Mouse (Mus musculus): ENCODE results near the gene Gm2381. TPM values are rescaled to one million over a fixed set of nuclear protein-coding genes. Genes with fewer than 3 reads are reported as not detected.
"Not testable (repeated sequence)": the region's sequence is repeated elsewhere in the genome, so short reads cannot be mapped to it uniquely, and the experiment has no call there.

Gene Gm2381
- total RNA-seq (2012; rRNA removed): 38.7 and 45.9 TPM in 2 replicates

DNA sequence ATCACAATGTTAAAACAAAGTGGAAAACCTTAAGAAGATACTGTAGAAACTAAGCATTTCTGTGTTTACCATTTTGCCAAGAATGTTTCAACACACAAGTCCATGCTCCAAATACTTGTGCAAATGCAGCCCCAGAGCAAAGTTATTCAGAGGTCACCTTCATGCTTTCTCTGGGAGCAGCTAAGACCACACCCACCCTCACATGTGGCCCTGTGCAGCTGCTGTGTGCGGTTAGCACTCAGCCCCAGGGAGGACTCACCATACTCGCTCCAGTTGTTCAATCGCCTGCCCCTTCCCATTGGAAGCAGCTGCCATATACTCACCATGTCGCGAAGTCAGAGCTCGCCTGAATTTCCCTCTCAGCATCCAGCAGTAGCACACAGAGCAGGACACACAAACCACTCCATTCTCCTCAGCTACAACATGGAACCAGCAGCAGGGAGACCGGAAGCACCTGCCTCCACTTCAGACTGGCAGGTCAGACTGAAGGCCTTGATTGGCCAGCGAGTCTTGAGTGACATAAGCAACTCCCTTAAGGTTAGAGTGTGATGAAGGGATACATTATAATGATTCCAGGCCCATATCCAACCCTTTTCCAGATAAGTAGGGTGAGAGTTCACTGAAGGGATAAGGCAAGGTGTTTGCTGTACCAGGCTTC lies at the start of gene Gm2381:
TSS of gene Gm2381 (minus strand) at position 434 of the 658 bp plus-strand sequence.
- Histone ChIP-seq H3K9ac (ENCODE audit: insufficient read depth, low read depth, low read length, poor library complexity, severe bottlenecking) (peak within 1 kb of the TSS; percentile 79), H3K4me3 (ENCODE audit: insufficient read depth in 1 of 2, low read depth in 1 of 2, low read length in 2 of 2, poor library complexity in 1 of 2, severe bottlenecking in 1 of 2) (peak within 1 kb of the TSS; percentile 81 to 86), H3K27ac (ENCODE audit: insufficient read depth, low read depth, low read length, poor library complexity, severe bottlenecking) (peak within 1 kb of the TSS; percentile 68)
- H3K9me3 ChIP-seq (ENCODE audit: control insufficient read depth, insufficient read depth, low read depth, low read length); in situ Hi-C loops (cut with MboI; ENCODE audit: low sequenced_read_pairs in 2 of 2, unreplicated experiment in 2 of 2); H3K4me1 ChIP-seq (ENCODE audit: control insufficient read depth in 2 of 2, insufficient read depth in 2 of 2, low read length in 2 of 2, poor library complexity in 1 of 2); H3K36me3 ChIP-seq (ENCODE audit: control insufficient read depth, insufficient read depth, low read length, poor library complexity, severe bottlenecking): not testable (repeated sequence)
- TF ChIP-seq CHD2 (IDR thresholded peaks at IDR 0.05; ENCODE audit: low read depth, low read length): peak; percentile 56; the same call in 1 of the 2 replicates
- peak; percentile 63 for DNase-seq (ENCODE audit: low read depth, low spot score)

DNA sequence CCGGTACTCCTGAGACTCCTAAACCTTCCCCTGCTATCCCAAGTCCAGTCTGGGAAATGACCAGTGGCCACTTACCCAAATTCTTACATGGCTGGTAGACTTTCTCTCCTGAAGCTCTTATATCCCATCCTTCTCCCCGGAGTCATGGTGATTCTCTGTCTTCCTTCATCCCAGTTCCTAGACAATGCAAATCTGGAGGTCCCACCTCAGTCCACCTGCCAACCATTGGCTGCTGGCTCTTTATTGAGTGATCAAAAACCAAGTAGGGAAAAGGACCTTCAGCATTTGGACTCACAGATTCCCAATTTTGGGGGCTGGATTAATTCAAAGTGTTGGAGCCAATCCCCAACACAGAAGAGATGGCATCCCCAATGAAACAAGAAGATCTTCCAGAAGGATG lies 31.0 kb upstream of the Gm2381 start:
- DNase-seq (ENCODE audit: low read depth, low spot score); in situ Hi-C loops (cut with MboI; ENCODE audit: low sequenced_read_pairs in 2 of 2, unreplicated experiment in 2 of 2): not testable (repeated sequence)

DNA sequence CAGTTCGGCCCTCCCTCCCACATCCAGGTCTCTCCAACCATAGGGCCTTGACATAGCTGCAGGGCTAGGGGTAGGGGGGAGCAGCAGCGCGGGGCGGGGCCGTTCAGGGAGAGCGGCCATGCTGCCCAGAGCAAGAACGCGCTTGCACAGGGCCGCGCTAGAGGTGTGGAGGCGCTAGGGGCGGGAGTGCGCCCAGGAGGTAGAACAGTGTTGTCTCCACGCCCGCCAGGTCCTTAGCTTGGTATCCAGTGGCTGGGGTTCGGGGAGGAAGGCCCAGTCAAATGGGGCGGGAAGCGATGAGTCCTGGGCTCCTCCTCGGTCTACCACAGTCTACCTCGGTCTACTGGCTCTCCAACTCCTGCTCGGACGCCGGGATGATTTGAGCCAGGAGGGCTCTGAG lies 11.1 kb upstream of the Gm2381 start:
- Histone ChIP-seq H3K9me3 (ENCODE audit: control insufficient read depth, insufficient read depth, low read depth, low read length) (no peaks in the 10 kb centered on the region), H3K36me3 (ENCODE audit: control insufficient read depth, insufficient read depth, low read length, poor library complexity, severe bottlenecking) (no peaks in the 10 kb centered on the region), H3K4me3 (ENCODE audit: insufficient read depth in 1 of 2, low read depth in 1 of 2, low read length in 2 of 2, poor library complexity in 1 of 2, severe bottlenecking in 1 of 2) (peak overlapping the region; percentile 72 to 92), H3K9ac (ENCODE audit: insufficient read depth, low read depth, low read length, poor library complexity, severe bottlenecking) (peak overlapping the region; percentile 69), H3K27ac (ENCODE audit: insufficient read depth, low read depth, low read length, poor library complexity, severe bottlenecking) (no peak overlapping the region), H3K4me1 (ENCODE audit: control insufficient read depth in 2 of 2, insufficient read depth in 2 of 2, low read length in 2 of 2, poor library complexity in 1 of 2) (no peaks in the 10 kb centered on the region)
- in situ Hi-C loops (cut with MboI; ENCODE audit: low sequenced_read_pairs in 2 of 2, unreplicated experiment in 2 of 2): no loop called here
- peak; percentile 60 for DNase-seq (ENCODE audit: low read depth, low spot score)
- TF ChIP-seq HCFC1 (IDR thresholded peaks at IDR 0.05; ENCODE audit: borderline replicate concordance, insufficient read depth, low read length): no peak; the same call in 1 of the 2 replicates
- TF ChIP-seq ZNF384 (IDR thresholded peaks at IDR 0.05; ENCODE audit: low read depth, low read length): no peak
- no peak for TF ChIP-seq MAFK (IDR thresholded peaks at IDR 0.05; ENCODE audit: insufficient read depth, low read depth, low read length)
- TF ChIP-seq CHD2 (IDR thresholded peaks at IDR 0.05; ENCODE audit: low read depth, low read length): no peak
- no peak for TF ChIP-seq ZC3H11A (IDR thresholded peaks at IDR 0.05; ENCODE audit: borderline replicate concordance, low read depth, low read length)

More for the DNA sequence above, 31.0 kb upstream of the Gm2381 start:
- H3K9me3 ChIP-seq (ENCODE audit: control insufficient read depth, insufficient read depth, low read depth, low read length); H3K4me3 ChIP-seq (ENCODE audit: insufficient read depth in 1 of 2, low read depth in 1 of 2, low read length in 2 of 2, poor library complexity in 1 of 2, severe bottlenecking in 1 of 2); H3K27ac ChIP-seq (ENCODE audit: insufficient read depth, low read depth, low read length, poor library complexity, severe bottlenecking); H3K36me3 ChIP-seq (ENCODE audit: control insufficient read depth, insufficient read depth, low read length, poor library complexity, severe bottlenecking); H3K9ac ChIP-seq (ENCODE audit: insufficient read depth, low read depth, low read length, poor library complexity, severe bottlenecking); H3K4me1 ChIP-seq (ENCODE audit: control insufficient read depth in 2 of 2, insufficient read depth in 2 of 2, low read length in 2 of 2, poor library complexity in 1 of 2): not testable (repeated sequence)

DNA sequence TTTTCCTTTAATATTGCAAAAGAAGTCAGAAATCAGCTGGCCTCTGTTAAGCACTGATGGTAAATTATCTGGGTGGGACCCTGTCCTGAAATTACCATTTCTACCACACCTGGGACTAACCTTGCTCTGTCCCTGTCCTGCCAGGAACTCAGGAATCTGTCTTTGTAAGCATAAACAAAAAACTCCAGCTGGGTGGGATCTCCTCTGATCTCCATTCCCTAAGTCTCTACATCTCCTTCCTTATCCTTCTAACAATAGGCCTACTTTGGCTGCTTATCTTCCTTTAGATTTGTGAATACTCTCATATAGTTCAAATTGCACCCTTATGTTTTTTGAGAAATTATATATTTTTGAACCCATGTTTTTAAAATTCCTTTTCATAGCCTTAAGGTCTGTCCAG lies 28.7 kb downstream of the Gm2381 start:
- in situ Hi-C loops (cut with MboI; ENCODE audit: low sequenced_read_pairs in 2 of 2, unreplicated experiment in 2 of 2); DNase-seq (ENCODE audit: low read depth, low spot score); H3K4me3 ChIP-seq (ENCODE audit: insufficient read depth in 1 of 2, low read depth in 1 of 2, low read length in 2 of 2, poor library complexity in 1 of 2, severe bottlenecking in 1 of 2); H3K36me3 ChIP-seq (ENCODE audit: control insufficient read depth, insufficient read depth, low read length, poor library complexity, severe bottlenecking); H3K9ac ChIP-seq (ENCODE audit: insufficient read depth, low read depth, low read length, poor library complexity, severe bottlenecking); H3K9me3 ChIP-seq (ENCODE audit: control insufficient read depth, insufficient read depth, low read depth, low read length); H3K4me1 ChIP-seq (ENCODE audit: control insufficient read depth in 2 of 2, insufficient read depth in 2 of 2, low read length in 2 of 2, poor library complexity in 1 of 2): not testable (repeated sequence)
- H3K27ac ChIP-seq (ENCODE audit: insufficient read depth, low read depth, low read length, poor library complexity, severe bottlenecking): peak overlapping the region; percentile 53; the same call in 1 of the 2 replicates

DNA sequence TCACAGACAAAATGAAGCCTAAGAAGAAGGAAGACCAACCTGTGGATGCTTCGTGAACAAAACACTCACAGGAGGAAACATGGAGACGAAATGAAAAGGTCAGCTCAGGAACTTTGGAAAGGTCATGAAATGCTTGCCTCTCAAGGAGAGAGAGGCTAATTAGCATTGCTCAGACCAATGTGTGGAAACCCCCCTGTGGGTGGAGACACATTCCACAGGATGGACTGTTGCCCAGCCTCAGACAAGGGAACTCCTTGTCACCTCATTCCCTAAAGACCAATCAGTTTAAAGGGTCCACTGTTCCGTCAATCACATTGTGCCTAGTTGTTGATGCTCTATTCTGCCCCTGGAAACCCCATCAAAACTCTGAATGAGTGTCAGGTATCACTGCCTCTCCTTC lies 34.8 kb downstream of the Gm2381 start:
- in situ Hi-C loops (cut with MboI; ENCODE audit: low sequenced_read_pairs in 2 of 2, unreplicated experiment in 2 of 2): no loop called here
- H3K9me3 ChIP-seq (ENCODE audit: control insufficient read depth, insufficient read depth, low read depth, low read length): no peaks in the 10 kb centered on the region

DNA sequence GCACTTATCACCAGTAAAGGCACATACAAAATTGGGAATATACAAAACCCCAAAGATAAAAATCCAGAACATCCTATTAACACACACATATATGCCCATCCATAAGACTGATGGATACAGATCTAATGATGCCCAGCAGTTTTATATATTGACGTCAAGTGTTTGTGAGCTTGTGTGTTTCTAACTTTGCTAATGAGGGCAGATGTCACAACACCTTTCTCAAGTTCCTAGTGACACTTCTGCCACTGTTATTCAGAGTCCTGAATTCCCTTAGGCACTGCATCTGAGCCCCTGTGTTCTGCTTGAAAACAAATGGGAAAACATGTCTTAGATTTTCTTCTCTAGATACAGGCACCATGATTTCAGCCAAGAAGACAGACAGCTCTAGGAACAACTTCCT lies 73.6 kb downstream of the Gm2381 start, which contains the start of gene Vmn2r62:
TSS of gene Vmn2r62 (minus strand) at position 101 of the 400 bp plus-strand sequence.
- H3K9ac ChIP-seq (ENCODE audit: insufficient read depth, low read depth, low read length, poor library complexity, severe bottlenecking); in situ Hi-C loops (cut with MboI; ENCODE audit: low sequenced_read_pairs in 2 of 2, unreplicated experiment in 2 of 2); H3K27ac ChIP-seq (ENCODE audit: insufficient read depth, low read depth, low read length, poor library complexity, severe bottlenecking); H3K4me3 ChIP-seq (ENCODE audit: insufficient read depth in 1 of 2, low read depth in 1 of 2, low read length in 2 of 2, poor library complexity in 1 of 2, severe bottlenecking in 1 of 2); H3K4me1 ChIP-seq (ENCODE audit: control insufficient read depth in 2 of 2, insufficient read depth in 2 of 2, low read length in 2 of 2, poor library complexity in 1 of 2); H3K36me3 ChIP-seq (ENCODE audit: control insufficient read depth, insufficient read depth, low read length, poor library complexity, severe bottlenecking); H3K9me3 ChIP-seq (ENCODE audit: control insufficient read depth, insufficient read depth, low read depth, low read length); DNase-seq (ENCODE audit: low read depth, low spot score): not testable (repeated sequence)

More for the DNA sequence above, 34.8 kb downstream of the Gm2381 start:
- Histone ChIP-seq H3K27ac (ENCODE audit: insufficient read depth, low read depth, low read length, poor library complexity, severe bottlenecking) (no peak overlapping the region; the same call in 1 of the 2 replicates), H3K9ac (ENCODE audit: insufficient read depth, low read depth, low read length, poor library complexity, severe bottlenecking) (no peak overlapping the region), H3K36me3 (ENCODE audit: control insufficient read depth, insufficient read depth, low read length, poor library complexity, severe bottlenecking) (no peaks in the 10 kb centered on the region), H3K4me1 (ENCODE audit: control insufficient read depth in 2 of 2, insufficient read depth in 2 of 2, low read length in 2 of 2, poor library complexity in 1 of 2) (peaks cover 0 to 5% of the 10 kb centered on the region in 2 experiments; a peak in 3 of 4 replicates), H3K4me3 (ENCODE audit: insufficient read depth in 1 of 2, low read depth in 1 of 2, low read length in 2 of 2, poor library complexity in 1 of 2, severe bottlenecking in 1 of 2) (peak overlapping the region in 1 of 2 experiments; percentile 16; a peak in 1 of 4 replicates)
- TF ChIP-seq HCFC1 (IDR thresholded peaks at IDR 0.05; ENCODE audit: borderline replicate concordance, insufficient read depth, low read length) (no peak), MAFK (IDR thresholded peaks at IDR 0.05; ENCODE audit: insufficient read depth, low read depth, low read length) (no peak), ZC3H11A (IDR thresholded peaks at IDR 0.05; ENCODE audit: borderline replicate concordance, low read depth, low read length) (no peak), ZNF384 (IDR thresholded peaks at IDR 0.05; ENCODE audit: low read depth, low read length) (no peak), CHD2 (IDR thresholded peaks at IDR 0.05; ENCODE audit: low read depth, low read length) (no peak)
- DNase-seq (ENCODE audit: low read depth, low spot score): no peak

All from ES-E14 (cell line).